Mouse (Mus musculus) spleen, adult 2 months (tissue): ENCODE data around the gene Car2. TPM values are rescaled to one million over a fixed set of nuclear protein-coding genes. Genes with fewer than 3 reads are reported as not detected.

Experiments
- DNase-seq, 2 experiments: peaks; one replicate each; pipeline versions ENCODE4 v3.0.0 to v3.0.0-alpha.2; 2012 to 2021; ENCODE audit warnings: low spot score in 2 of 2, low read depth in 1 of 2
- H3K27ac ChIP-seq: fragments of 200-500 bp; 2 replicates; pipeline ENCODE4 v1.5.1; 2012; ENCODE audit warnings: low read length, inconsistent platforms; ENCODE audit not compliant: insufficient read depth
- H3K27me3 ChIP-seq: fragments of 200-500 bp; 2 replicates; pipeline ENCODE4 v1.6.1; 2012; ENCODE audit warnings: mild to moderate bottlenecking, moderate library complexity, low read length, inconsistent platforms; ENCODE audit not compliant: control insufficient read depth, insufficient read depth
- H3K36me3 ChIP-seq: fragments of 200-500 bp; 2 replicates; pipeline ENCODE4 v1.6.1; 2012; ENCODE audit warnings: mild to moderate bottlenecking, low read length, inconsistent platforms; ENCODE audit not compliant: control insufficient read depth, insufficient read depth
- H3K4me1 ChIP-seq: fragments of 200-500 bp; 2 replicates; pipeline ENCODE4 v1.6.1; 2011; ENCODE audit warnings: inconsistent platforms; ENCODE audit not compliant: control insufficient read depth, insufficient read depth, insufficient read length
- H3K4me3 ChIP-seq: fragments of 200-500 bp; 2 replicates; pipeline ENCODE4 v1.5.1; 2011; ENCODE audit warnings: mild to moderate bottlenecking, inconsistent platforms; ENCODE audit not compliant: insufficient read depth, insufficient read length; ENCODE audit errors: extremely low read depth
- CTCF ChIP-seq: fragments of 200-500 bp; IDR thresholded peaks from 2 replicates; pipeline ENCODE4 v1.5.1; 2011; ENCODE audit warnings: mild to moderate bottlenecking, inconsistent platforms; ENCODE audit not compliant: insufficient read depth, insufficient read length, insufficient replicate concordance; ENCODE audit errors: extremely low read depth
- POLR2A ChIP-seq: fragments of 200-500 bp; IDR thresholded peaks from 2 replicates; pipeline ENCODE4 v1.6.1; 2011; ENCODE audit warnings: low read depth, low read length, inconsistent platforms
- WGBS: fragments of 180-500 bp; shearing (Covaris S2); methylation state at CpG from one replicate; pipeline ENCODE4 v1.1.7; 2018; 5-methylcytosine and 5-hydroxymethylcytosine counted together
- polyA plus RNA-seq: library from polyadenylated mRNA; depleted of rRNA; stranded (reverse); fragments of >200 nt; gene quantifications from 2 replicates; pipeline ENCODE4 v1.2.3, GENCODE M21; 2012

Gene Car2
- polyA plus RNA-seq, 1 experiment: 639 TPM

- H3K4me3 ChIP-seq: no peak overlapping the region
- no peak for DNase-seq
- WGBS: 53% methylated on average over 2 of the region's 2 CpGs
Observed at GRCm38 (mm10) chr3:14865941-14866340, 20.1 kb upstream of the Car2 start.

DNA sequence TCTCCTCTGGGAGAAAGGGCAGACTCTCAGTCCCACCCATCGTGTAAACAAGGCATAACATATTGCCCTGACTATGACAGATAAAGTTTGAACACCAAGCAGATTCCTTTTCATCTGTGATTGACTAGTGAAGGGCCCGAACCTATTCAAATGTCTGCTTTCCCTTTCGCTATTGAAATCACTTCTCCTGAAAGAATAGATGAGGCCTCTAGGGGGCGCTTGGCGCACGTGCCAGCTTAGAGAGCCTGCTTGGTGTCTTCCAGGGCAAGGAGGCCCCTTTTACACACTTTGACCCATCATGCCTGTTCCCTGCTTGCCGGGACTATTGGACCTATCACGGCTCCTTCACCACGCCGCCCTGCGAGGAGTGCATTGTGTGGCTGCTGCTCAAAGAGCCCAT lies 16.3 kb upstream of the Car2 start:
- Histone ChIP-seq H3K4me3 (peak overlapping the region; percentile 48; the same call in 1 of the 2 replicates), H3K27ac (no peak overlapping the region), H3K4me1 (peaks cover 2% of the 10 kb centered on the region; the same call in 1 of the 2 replicates), H3K36me3 (no peaks in the 10 kb centered on the region), H3K27me3 (no peaks in the 10 kb centered on the region)
- 18% methylated on average over 11 of the region's 11 CpGs for WGBS
- TF ChIP-seq CTCF (peak; percentile 83; the same call in 1 of the 2 replicates), POLR2A (no peak)
- peak; percentile 65 to 77 for DNase-seq

More at GRCm38 (mm10) chr3:14865941-14866340, 20.1 kb upstream of the Car2 start:
- Histone ChIP-seq H3K27ac (no peak overlapping the region), H3K36me3 (no peaks in the 10 kb centered on the region), H3K27me3 (peaks cover 7% of the 10 kb centered on the region), H3K4me1 (peaks cover 7% of the 10 kb centered on the region)
- TF ChIP-seq POLR2A (no peak), CTCF (no peak)

DNA sequence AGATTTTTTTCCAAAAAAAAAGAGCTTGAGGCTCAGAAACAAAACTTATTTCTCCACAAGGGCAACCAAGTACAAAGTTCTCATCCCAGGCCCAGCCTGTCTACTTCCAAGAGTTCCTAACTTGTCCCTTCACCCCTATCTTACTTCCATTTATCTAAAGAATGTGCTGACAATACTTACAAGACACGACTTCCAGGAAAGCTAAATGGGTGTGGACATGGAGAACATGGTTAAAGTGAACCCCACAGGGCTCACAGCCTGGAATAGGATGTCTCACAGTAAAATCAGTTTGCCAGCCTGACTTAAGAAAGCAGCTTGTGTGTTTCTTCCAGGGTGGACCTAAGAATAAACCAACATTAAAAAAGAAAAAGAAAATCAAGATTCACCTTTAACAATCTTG lies 15.5 kb upstream of the Car2 start:
- H3K27me3 ChIP-seq: no peaks in the 10 kb centered on the region
- H3K36me3 ChIP-seq: no peaks in the 10 kb centered on the region
- TF ChIP-seq CTCF (no peak), POLR2A (no peak)
- 49% methylated on average over 1 of the region's 1 CpGs for WGBS
- H3K4me3 ChIP-seq: no peak overlapping the region
- no peak for DNase-seq
- no peak overlapping the region for H3K27ac ChIP-seq
- H3K4me1 ChIP-seq: peaks cover 2% of the 10 kb centered on the region; the same call in 1 of the 2 replicates

DNA sequence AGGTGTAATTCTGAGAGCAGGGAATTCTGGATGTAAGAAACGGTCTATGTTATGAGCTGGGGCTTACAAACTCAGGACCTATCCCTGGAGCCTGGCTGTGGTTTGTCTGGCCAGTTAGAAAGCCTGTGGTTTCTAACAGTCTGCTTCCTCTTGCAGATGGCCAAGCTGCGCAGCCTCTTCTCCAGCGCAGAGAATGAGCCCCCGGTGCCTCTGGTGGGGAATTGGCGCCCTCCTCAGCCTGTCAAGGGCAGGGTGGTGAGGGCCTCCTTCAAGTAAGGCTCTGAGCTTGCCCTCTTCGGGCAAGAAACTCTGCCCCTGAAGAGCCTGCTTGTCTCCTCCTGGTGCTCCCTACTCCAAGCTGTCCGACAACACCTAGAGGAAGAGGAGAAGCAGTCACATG lies 14.7 kb upstream of the Car2 start:
- 14% methylated on average over 7 of the region's 7 CpGs for WGBS
- Histone ChIP-seq H3K36me3 (no peaks in the 10 kb centered on the region), H3K27me3 (no peaks in the 10 kb centered on the region), H3K27ac (no peak overlapping the region), H3K4me1 (peaks cover 6% of the 10 kb centered on the region; the same call in 1 of the 2 replicates), H3K4me3 (no peak overlapping the region)
- peak in 1 of 2 experiments; percentile 25 for DNase-seq
- TF ChIP-seq POLR2A (no peak), CTCF (no peak)

- no peaks in the 10 kb centered on the region for H3K27me3 ChIP-seq
- H3K36me3 ChIP-seq: no peaks in the 10 kb centered on the region
- WGBS: 47% methylated on average over 8 of the region's 8 CpGs
- peaks cover 14% of the 10 kb centered on the region for H3K4me1 ChIP-seq
- H3K27ac ChIP-seq: no peak overlapping the region
- TF ChIP-seq POLR2A (no peak), CTCF (no peak)
- DNase-seq: peak in 1 of 2 experiments; percentile 52
- H3K4me3 ChIP-seq: no peak overlapping the region
Observed at GRCm38 (mm10) chr3:14874402-14875040, 11.6 kb upstream of the Car2 start.

- Histone ChIP-seq H3K4me3 (no peak overlapping the region), H3K36me3 (no peaks in the 10 kb centered on the region), H3K4me1 (peaks cover 20% of the 10 kb centered on the region), H3K27me3 (no peaks in the 10 kb centered on the region), H3K27ac (no peak overlapping the region)
- TF ChIP-seq POLR2A (no peak), CTCF (no peak)
- 55% methylated on average over 9 of the region's 9 CpGs for WGBS
- peak in 1 of 2 experiments; percentile 61 for DNase-seq
Observed at GRCm38 (mm10) chr3:14876325-14876918, 9.7 kb upstream of the Car2 start.
